Mouse (Mus musculus) heart, adult 11 months (tissue): ENCODE measurements around the gene 6430531B16Rik.

Experiments
- DNase-seq: peaks from one replicate; pipeline ENCODE4 v3.0.0; 2022

The 6430531B16Rik gene

GRCm38 (mm10) chr7:139970216-139970919 lies 8.2 kb downstream of the 6430531B16Rik start:
- no peak for DNase-seq

GRCm38 (mm10) chr7:139969348-139970130 lies 9.0 kb downstream of the 6430531B16Rik start:
- DNase-seq, result no peak

- DNase-seq, result no peak
These were observed 10.1 kb downstream of the 6430531B16Rik start for GRCm38 (mm10) chr7:139968428-139968827.

- no peak for DNase-seq
These were observed 11.4 kb downstream of the 6430531B16Rik start for GRCm38 (mm10) chr7:139967175-139967574.

- no peak for DNase-seq
These were observed 14.7 kb downstream of the 6430531B16Rik start for GRCm38 (mm10) chr7:139963814-139964213.

- no peak for DNase-seq
These were observed 17.4 kb downstream of the 6430531B16Rik start for GRCm38 (mm10) chr7:139961141-139961540.

- no peak for DNase-seq
These were observed 20.6 kb downstream of the 6430531B16Rik start for GRCm38 (mm10) chr7:139957958-139958357.

- no peak for DNase-seq
These were observed 21.1 kb downstream of the 6430531B16Rik start for GRCm38 (mm10) chr7:139957437-139957836.

GRCm38 (mm10) chr7:139956658-139957057 lies 21.9 kb downstream of the 6430531B16Rik start:
- no peak for DNase-seq

- DNase-seq, result no peak
These were observed 23.1 kb downstream of the 6430531B16Rik start for GRCm38 (mm10) chr7:139955505-139955904.

- DNase-seq, result no peak
These were observed 26.4 kb downstream of the 6430531B16Rik start for GRCm38 (mm10) chr7:139951991-139952633.

GRCm38 (mm10) chr7:139951079-139951478 lies 27.5 kb downstream of the 6430531B16Rik start:
- no peak for DNase-seq

- peak; percentile 93 for DNase-seq
These were observed 28.1 kb downstream of the 6430531B16Rik start for GRCm38 (mm10) chr7:139950283-139950971.

GRCm38 (mm10) chr7:139949893-139950282 lies 28.7 kb downstream of the 6430531B16Rik start:
- DNase-seq, result peak; percentile 96

- DNase-seq, result no peak
These were observed 32.5 kb downstream of the 6430531B16Rik start for GRCm38 (mm10) chr7:139946032-139946431.

- no peak for DNase-seq
These were observed 33.0 kb downstream of the 6430531B16Rik start for GRCm38 (mm10) chr7:139945516-139945915.

- DNase-seq, result no peak
These were observed 34.0 kb downstream of the 6430531B16Rik start for GRCm38 (mm10) chr7:139944291-139945240.

- DNase-seq, result no peak
These were observed 34.8 kb downstream of the 6430531B16Rik start, which contains the start of gene Utf1 for GRCm38 (mm10) chr7:139943674-139944281. Utf1 (plus strand) TSS chr7:139943789.

- DNase-seq, result no peak
These were observed 37.9 kb downstream of the 6430531B16Rik start for GRCm38 (mm10) chr7:139940476-139941209.

- DNase-seq, result no peak
These were observed 40.7 kb downstream of the 6430531B16Rik start for GRCm38 (mm10) chr7:139937810-139938209.
